Mouse (Mus musculus) lung, postnatal 0 days (tissue): Measurements from ENCODE around the gene Muc3. TPM values are rescaled to one million over a fixed set of nuclear protein-coding genes. Genes with fewer than 3 reads are reported as not detected.

Source experiments
- ATAC-seq: fragments of 200-750 bp; cut with Nextera tagmentation; 2 replicates; pipeline ENCODE4 v1.8.0; 2017; ENCODE audit warnings: moderate library complexity
- DNase-seq: peaks from one replicate; pipeline ENCODE4 v3.0.0-alpha.2; 2016; ENCODE audit warnings: low spot score
- H3K27ac ChIP-seq: fragments of 300-500 bp; sonication (generic); 2 replicates; pipeline ENCODE4 v1.5.1; 2014; ENCODE audit warnings: antibody characterized with exemption, mild to moderate bottlenecking, low read length, mixed read lengths
- H3K27me3 ChIP-seq: fragments of 300-500 bp; sonication (generic); replicated peaks from 2 replicates; pipeline ENCODE4 v1.6.1; 2014; ENCODE audit warnings: low read length, mixed read lengths; ENCODE audit not compliant: insufficient read depth
- H3K36me3 ChIP-seq: fragments of 300-500 bp; sonication (generic); 2 replicates; pipeline ENCODE4 v1.6.1; 2014; ENCODE audit warnings: low read length, mixed read lengths; ENCODE audit not compliant: insufficient read depth
- H3K4me1 ChIP-seq: fragments of 300-500 bp; sonication (generic); 2 replicates; pipeline ENCODE4 v1.6.1; 2014; ENCODE audit warnings: antibody characterized with exemption, low read depth, low read length, mixed read lengths; ENCODE audit not compliant: insufficient read depth
- H3K4me2 ChIP-seq: fragments of 300-500 bp; sonication (generic); replicated peaks from 2 replicates; pipeline ENCODE4 v1.6.1; 2014; ENCODE audit warnings: low read depth, mild to moderate bottlenecking, low read length, moderate library complexity, mixed read lengths
- H3K4me3 ChIP-seq: fragments of 300-500 bp; sonication (generic); 2 replicates; pipeline ENCODE4 v1.5.1; 2014; ENCODE audit warnings: low read depth, low read length
- H3K9ac ChIP-seq: fragments of 300-500 bp; sonication (generic); replicated peaks from 2 replicates; pipeline ENCODE4 v1.6.1; 2014; ENCODE audit warnings: low read depth, mild to moderate bottlenecking
- H3K9me3 ChIP-seq: fragments of 300-500 bp; sonication (generic); 2 replicates; pipeline ENCODE4 v1.6.1; 2016; ENCODE audit warnings: low read length, mixed read lengths
- CTCF ChIP-seq: IDR thresholded peaks from 2 replicates; pipeline ENCODE4 v1.5.1; 2016; ENCODE audit warnings: antibody characterized with exemption, mild to moderate bottlenecking
- EP300 ChIP-seq: IDR thresholded peaks from 2 replicates; pipeline ENCODE4 v1.6.1; 2016; ENCODE audit warnings: antibody characterized with exemption, mild to moderate bottlenecking, control low read depth
- WGBS: fragments of 180-500 bp; shearing (Covaris S2); extraction: QIAGEN DNeasy Blood & Tissue Kit; methylation state at CpG from one replicate; pipeline ENCODE4 v1.1.7; 2014; 5-methylcytosine and 5-hydroxymethylcytosine counted together
- polyA plus RNA-seq: library from polyadenylated mRNA; unstranded; fragments of >200 nt; fragmentation: Nextera tagmentation; extraction: Ambion mirVana; gene quantifications from 2 replicates; pipeline ENCODE4 v1.2.1, GENCODE M21; 2015

The Muc3 gene
- polyA plus RNA-seq, 1 experiment from 2014 or later: not detected

DNA sequence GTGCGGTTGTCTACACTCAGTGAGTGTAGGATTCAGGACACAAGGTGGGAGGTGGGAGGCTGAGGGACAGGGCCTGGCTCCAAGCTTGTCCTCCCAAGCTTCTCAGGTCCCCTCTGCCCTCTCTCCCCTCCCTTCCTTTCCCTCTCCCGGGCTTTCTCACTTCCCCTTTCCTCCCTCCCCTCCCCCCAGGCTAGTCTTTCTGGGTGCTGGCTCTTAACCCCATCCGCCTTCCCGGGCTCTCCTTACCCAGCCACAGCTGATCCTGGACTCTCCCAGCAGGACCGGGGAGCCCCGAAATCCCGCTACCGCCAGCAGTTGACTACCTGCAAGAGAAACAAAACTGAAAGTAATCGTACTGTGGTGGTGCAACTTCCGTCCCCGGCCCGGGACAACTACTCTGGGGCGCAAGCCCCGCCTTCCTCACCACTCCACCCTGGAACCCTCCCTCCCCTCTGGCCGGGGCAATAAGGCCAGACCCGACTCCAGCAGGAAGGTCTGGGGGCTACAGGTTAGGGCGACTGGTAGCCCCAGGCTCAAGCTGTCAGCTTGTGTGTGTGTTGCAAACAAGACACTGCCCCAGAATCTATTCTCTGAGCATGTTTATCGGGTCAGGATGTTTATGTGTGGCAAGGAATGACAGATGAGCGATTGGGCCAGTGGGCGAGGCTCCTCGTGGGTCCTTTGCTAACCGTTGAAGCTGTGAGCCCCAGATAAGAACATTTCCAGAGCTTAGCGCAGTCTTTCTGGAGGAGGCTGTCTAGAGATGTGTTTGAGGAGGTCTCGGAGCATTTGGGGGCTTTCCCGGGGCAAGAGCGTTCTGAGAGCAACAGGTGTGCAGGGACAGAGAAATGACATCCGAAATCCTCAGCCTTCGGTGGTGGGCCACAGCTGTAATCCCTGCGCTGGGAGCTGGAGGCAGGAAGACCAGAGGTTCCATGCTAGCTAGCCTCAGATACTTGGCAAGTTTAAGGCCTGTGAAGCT lies 33.0 kb downstream of the Muc3 start, which contains the start of gene Trim56:
Gene Trim56, minus strand, starts transcription at position 344 of the 982 bp plus-strand sequence.
- H3K9ac ChIP-seq: peak within 1 kb of the TSS; percentile 78
- no peaks in the 10 kb centered on the region for H3K9me3 ChIP-seq
- H3K27ac ChIP-seq: peak within 1 kb of the TSS; percentile 90
- TF ChIP-seq CTCF (no peak), EP300 (peak; percentile 65)
- H3K4me1 ChIP-seq: peaks cover 8% of the 10 kb centered on the region
- peaks cover 9% of the 10 kb centered on the region for H3K36me3 ChIP-seq
- H3K4me2 ChIP-seq: peak within 1 kb of the TSS; percentile 77
- no peaks in the 10 kb centered on the region for H3K27me3 ChIP-seq
- 3% methylated on average over 28 of the region's 29 CpGs for WGBS
- peak; percentile 93 for ATAC-seq
- peak within 1 kb of the TSS; percentile 77 for H3K4me3 ChIP-seq
- peak; percentile 96 for DNase-seq

DNA sequence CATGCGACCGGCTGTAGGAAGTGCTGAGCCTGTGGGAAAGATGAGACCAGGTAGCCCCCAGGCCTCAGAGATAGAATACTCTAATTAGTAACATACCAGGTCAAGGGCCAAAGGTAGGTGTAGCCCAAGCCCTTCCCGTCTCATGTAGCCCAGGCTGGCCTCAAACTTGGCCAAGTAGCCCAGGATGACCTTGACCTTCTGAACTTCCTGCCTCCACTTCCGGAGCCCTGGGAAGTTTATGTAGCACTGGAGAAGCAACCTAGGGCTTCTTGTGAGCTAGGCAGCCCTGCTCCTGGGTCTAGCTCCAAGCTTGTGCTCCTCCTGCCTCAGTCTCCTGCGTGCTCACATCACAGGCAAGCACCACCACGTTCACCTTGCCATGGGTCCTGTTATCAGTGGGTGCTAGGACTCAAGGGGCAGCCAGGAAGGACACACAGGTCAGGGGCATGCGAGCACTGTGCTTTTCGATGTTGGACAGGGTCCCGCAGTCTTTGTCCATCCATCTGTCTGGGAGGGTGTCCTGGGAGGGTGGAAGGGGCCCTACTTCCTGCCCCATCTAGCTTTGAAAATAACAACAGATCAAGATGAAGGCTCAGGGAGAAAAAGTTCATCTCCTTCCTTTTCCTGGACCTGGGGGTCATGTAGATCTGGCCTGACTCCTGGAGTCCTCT lies 34.1 kb downstream of the Muc3 start:
- TF ChIP-seq CTCF (no peak), EP300 (no peak)
- Histone ChIP-seq H3K27ac (peak overlapping the region; percentile 90), H3K4me1 (peaks cover 8% of the 10 kb centered on the region), H3K27me3 (no peaks in the 10 kb centered on the region), H3K9me3 (no peaks in the 10 kb centered on the region), H3K36me3 (peaks cover 9% of the 10 kb centered on the region), H3K4me3 (peak overlapping the region; percentile 77), H3K4me2 (peak overlapping the region; percentile 77), H3K9ac (peak overlapping the region; percentile 78)
- WGBS: 48% methylated on average over 9 of the region's 9 CpGs
- ATAC-seq (no peak), DNase-seq (no peak)

DNA sequence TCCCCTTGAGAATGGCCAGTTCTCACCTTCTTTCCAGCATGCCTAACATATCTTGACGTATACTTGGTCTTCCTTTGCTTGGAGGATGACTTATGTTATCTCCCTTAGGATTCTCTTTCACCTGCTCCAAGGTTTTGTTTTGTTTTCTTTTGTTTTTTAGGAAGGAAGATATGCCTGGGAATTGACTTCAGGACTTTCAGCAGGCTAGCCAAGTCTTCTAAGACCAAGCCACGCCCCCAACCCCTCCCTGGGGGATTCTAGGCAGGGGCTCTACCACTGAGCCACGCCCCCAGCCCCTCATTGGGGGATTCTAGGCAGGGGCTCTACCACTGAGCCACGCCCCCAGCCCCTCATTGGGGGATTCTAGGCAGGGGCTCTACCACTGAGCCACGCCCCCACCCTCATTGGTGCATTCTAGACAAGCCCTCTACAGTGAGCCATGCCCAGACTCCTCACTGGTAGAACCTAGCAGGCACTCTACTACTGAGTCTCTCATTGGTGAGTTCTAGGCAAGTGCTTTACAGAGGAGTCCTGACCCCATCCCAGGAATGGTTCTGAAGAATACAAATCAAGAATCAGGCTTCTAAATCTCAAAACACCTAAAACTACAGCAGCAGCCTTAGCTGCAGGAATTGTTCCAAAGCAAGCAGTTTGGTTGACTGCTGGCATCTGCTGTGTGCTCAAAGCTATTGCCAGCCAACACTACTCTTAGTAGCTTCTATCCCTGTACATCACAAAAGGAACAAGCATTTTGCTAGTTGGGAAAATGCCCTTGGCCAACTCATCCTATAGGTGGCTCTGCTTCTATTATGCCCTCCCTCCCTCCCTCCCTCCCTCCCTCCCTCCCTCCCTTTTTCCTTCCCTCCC lies 37.3 kb downstream of the Muc3 start:
- Histone ChIP-seq H3K27ac (no peak overlapping the region), H3K4me2 (no peak overlapping the region), H3K27me3 (no peaks in the 10 kb centered on the region), H3K9me3 (no peaks in the 10 kb centered on the region), H3K4me1 (peaks cover 10% of the 10 kb centered on the region), H3K36me3 (peaks cover 9% of the 10 kb centered on the region), H3K9ac (no peak overlapping the region), H3K4me3 (no peak overlapping the region)
- no peak for TF ChIP-seq CTCF
- no peak for TF ChIP-seq EP300
- DNase-seq: no peak
- 86% methylated on average over 4 of the region's 5 CpGs for WGBS
- no peak for ATAC-seq

DNA sequence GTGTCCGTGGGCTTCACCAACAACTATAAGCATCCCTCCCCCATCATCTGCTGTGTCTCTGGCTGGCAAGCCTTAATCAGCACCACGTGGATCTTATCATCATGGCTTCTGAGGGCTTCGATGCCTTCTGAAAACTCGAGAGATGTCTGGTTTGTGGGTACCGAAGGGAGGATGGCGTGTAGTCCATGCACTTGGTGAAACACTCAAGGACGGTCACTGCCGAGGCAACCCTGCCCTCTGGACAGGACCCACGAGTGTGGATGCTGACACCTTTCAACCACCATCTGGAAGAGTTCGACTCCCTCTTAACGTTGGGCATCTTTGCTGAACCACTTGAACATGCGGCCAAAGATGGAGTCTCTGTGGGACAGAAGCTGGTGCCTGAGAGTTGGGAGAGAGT lies 38.3 kb downstream of the Muc3 start:
- Histone ChIP-seq H3K4me3 (no peak overlapping the region), H3K9me3 (no peaks in the 10 kb centered on the region), H3K36me3 (peaks cover 9% of the 10 kb centered on the region), H3K27me3 (no peaks in the 10 kb centered on the region), H3K27ac (no peak overlapping the region), H3K9ac (no peak overlapping the region), H3K4me2 (no peak overlapping the region), H3K4me1 (peaks cover 10% of the 10 kb centered on the region)
- DNase-seq (no peak), ATAC-seq (no peak)
- no peak for TF ChIP-seq CTCF
- TF ChIP-seq EP300: no peak
- WGBS: 95% methylated on average over 12 of the region's 12 CpGs

DNA sequence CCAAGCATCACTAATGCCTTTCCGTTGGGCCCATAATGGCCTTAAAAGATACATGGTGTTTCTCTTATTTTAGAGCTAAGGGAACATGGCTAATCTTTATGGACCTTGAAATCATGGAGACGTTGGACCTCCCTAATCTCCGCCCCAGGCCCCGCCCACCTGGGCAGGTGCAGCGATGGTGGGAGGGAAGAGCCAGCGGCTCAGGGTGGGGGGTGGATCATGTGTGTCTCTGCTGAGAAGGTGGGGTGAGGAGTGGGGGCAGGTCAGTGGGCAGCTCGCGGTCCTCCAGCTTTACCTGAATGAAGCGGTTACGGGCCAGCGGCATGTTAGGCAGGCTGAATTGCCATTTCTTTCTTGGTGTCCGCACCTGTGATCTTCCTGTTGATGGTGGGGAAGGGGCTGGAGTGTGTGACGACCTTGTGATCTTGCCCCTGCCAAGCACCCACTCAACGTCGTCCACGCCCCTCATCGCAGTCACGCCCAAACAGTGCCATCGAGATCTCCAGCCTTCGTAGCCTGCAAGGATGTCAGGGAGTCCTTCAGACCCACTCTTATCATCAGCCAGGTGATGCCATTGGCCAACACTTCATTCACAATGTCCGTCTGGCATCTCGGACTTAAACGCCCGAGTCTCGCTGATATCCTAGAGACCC lies 39.1 kb downstream of the Muc3 start:
- Histone ChIP-seq H3K4me3 (no peak overlapping the region), H3K4me2 (no peak overlapping the region), H3K4me1 (peaks cover 6% of the 10 kb centered on the region), H3K9me3 (no peaks in the 10 kb centered on the region), H3K9ac (no peak overlapping the region), H3K36me3 (peaks cover 9% of the 10 kb centered on the region), H3K27ac (no peak overlapping the region), H3K27me3 (no peaks in the 10 kb centered on the region)
- 51% methylated on average over 25 of the region's 25 CpGs for WGBS
- no peak for DNase-seq
- no peak for ATAC-seq
- no peak for TF ChIP-seq CTCF
- no peak for TF ChIP-seq EP300
